Mouse (Mus musculus) regulatory T cell (primary cell): Measurements from ENCODE around the gene Lrit3.

Experiments used
- in situ Hi-C: fragments of 300-600 bp; cut with MboI, MseI; formaldehyde crosslinking; loops from one replicate; pipeline ENCODE4 v1.15.1; 2025; ENCODE audit warnings: high pct_unique_total_duplicates

The Lrit3 gene

GRCm38 (mm10) chr3:129803765-129804164 is at the start of gene Lrit3:
Gene Lrit3 (minus strand): TSS chr3:129804030.
- in situ Hi-C loops: no loop called here

GRCm38 (mm10) chr3:129846846-129847245 is 43.0 kb upstream of the Lrit3 start:
- in situ Hi-C loops: no loop called here

- in situ Hi-C loops: no loop called here
Measured at GRCm38 (mm10) chr3:129845868-129846267, 42.0 kb upstream of the Lrit3 start.

DNA sequence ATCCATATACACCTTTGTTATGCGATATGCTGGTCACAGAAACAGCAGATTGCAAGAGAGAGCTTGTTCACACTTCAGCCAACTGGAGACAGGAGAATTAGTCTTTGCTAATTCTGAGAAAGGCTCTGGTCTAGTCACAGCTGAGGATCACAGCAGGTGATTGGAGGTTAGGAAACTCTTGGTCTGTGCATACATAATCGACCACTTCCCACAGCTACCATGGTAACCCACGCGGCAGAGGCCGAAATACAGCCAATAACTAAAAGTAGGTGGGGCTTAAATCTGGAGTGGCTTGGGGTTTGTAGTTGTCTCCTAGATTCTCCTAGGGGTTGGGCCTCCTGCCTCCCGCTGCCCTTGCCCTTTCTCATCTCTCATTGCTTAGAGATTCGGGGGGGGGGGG is 34.2 kb upstream of the Lrit3 start:
- in situ Hi-C loops: loop anchor here (5.0 kb wide), 1 partner anchor 234 kb away; no protein-coding TSS in a partner anchor

GRCm38 (mm10) chr3:129836965-129837364 is 33.1 kb upstream of the Lrit3 start:
- in situ Hi-C loops: loop anchor here (5.0 kb wide), 1 partner anchor 235 kb away; no protein-coding TSS in a partner anchor

- in situ Hi-C loops: loop anchor here (5.0 kb wide), 1 partner anchor 236 kb away; no protein-coding TSS in a partner anchor
Measured at GRCm38 (mm10) chr3:129836051-129836697, 32.3 kb upstream of the Lrit3 start.

DNA sequence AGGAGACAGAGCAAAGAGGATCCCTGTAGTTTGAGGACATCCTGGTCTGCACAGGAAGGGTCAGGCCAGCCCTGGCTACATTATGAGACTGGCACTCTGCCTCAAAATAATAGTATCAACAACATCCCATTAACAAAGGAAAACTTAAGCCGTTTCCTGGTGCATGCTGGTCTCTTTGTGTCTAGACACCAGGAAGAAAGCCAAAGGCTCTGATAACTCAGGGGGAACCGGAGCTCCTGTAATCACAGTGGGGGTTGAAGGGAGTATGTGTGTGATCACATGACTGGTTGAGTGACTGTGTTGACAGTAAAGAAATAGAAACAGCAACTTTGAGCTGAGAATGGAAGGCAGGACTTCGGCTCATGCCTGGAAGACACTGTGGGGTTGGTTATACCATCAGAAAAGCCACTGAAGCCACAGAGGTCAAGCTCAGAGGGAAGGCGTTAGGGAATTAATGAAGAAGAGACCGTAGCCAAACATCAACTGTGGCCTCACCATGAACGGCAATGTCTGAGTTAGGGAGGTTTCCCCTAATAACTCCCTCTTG is 31.6 kb upstream of the Lrit3 start, which contains the start of gene Cfi:
Gene Cfi (plus strand): TSS at position 497 of the 547 bp plus-strand sequence.
- in situ Hi-C loops: loop anchor here (5.0 kb wide), 1 partner anchor 237 kb away; no protein-coding TSS in a partner anchor

- in situ Hi-C loops: no loop called here
Measured at GRCm38 (mm10) chr3:129831035-129831568, 27.3 kb upstream of the Lrit3 start, which contains the start of gene Gar1. Gene Gar1 (minus strand): TSS chr3:129831396.

- in situ Hi-C loops: no loop called here
Measured at GRCm38 (mm10) chr3:129830626-129831025, 26.8 kb upstream of the Lrit3 start.

DNA sequence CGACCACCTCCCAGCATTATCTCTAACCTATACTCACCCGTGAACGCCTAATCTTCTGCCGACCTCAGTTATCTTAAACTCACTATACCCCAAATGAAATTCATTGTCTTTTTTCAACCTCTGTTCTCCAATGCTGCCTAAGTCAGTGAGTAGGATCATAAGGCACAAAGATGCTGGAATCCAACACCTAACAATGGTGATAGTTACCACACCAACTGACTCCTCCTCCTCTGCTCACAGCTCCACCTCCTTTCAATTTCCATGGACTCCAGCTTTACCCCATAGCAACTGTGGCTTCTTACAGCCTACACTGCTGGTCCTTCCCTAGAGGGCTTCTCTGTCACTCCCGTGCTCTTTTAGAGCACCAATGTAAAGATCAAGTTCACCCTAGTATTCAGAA is 23.9 kb upstream of the Lrit3 start:
- in situ Hi-C loops: no loop called here

- in situ Hi-C loops: no loop called here
Measured at GRCm38 (mm10) chr3:129826691-129827090, 22.9 kb upstream of the Lrit3 start.

- in situ Hi-C loops: no loop called here
Measured at GRCm38 (mm10) chr3:129824891-129825290, 21.1 kb upstream of the Lrit3 start.

DNA sequence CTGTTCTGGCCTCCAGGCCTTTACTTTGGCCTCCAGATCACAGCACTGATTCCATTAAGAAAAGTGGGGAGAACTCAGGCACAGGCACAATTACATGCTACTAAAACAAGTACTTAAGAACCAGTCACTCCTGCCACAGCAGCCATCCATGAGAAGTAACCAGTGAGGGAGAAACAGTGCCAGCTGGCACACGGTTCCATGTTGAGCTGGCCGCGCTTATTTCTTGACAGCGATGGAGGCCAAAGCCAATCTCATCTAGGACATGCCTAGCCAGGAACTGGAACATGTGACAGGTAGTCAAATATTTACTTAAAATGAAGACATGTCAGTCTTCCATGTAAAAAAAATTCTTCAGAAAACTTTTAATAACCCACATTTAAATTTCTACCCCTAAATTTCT is 20.3 kb upstream of the Lrit3 start:
- in situ Hi-C loops: no loop called here

DNA sequence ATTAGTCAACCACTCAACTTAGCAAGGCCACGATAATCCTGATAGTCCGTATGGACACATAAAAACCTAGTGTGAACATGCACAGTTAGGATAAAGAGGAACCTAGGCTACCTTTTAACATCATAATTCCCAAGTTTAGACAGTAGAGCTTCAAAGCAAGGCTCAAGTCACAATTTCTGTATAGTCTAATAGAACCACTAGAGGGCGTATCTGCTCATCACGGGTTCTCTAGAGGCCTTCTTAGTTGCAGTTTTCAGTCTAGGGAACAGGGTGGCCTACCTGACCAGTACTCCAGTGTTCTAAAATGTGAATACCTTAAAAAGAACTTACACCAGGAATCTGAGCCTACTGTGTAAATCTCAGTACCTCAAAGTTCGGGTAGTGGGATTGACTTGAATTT is 19.5 kb upstream of the Lrit3 start:
- in situ Hi-C loops: no loop called here

DNA sequence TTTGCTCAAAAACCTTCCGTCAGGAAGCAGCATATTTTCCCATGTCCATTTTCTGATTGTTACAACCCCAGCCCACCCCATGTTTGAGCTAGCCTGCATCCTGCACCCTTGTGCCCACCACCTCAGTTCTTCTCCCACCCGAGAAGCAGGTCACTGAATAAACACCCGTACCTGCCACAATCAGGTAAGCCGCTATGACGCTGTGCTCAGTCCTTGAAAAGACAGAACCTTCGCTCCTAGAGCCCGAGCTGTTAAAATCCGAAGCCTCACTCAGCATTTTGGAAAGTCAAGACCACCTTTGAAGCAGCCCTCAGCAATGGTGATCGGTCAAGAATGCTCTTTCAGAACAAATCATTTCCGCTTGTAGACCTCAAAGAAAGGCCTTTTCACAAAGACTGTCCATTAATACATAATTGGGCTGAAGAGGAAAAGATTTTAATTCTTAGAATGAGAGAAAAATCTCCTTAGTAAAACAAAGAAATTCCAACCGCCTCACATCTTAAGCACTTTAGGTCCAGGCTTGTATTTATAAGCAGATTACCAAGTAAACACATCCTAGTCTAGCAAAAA is 18.5 kb upstream of the Lrit3 start, which contains the start of gene Rrh:
Gene Rrh (minus strand): TSS at position 382 of the 570 bp plus-strand sequence.
- in situ Hi-C loops: no loop called here

DNA sequence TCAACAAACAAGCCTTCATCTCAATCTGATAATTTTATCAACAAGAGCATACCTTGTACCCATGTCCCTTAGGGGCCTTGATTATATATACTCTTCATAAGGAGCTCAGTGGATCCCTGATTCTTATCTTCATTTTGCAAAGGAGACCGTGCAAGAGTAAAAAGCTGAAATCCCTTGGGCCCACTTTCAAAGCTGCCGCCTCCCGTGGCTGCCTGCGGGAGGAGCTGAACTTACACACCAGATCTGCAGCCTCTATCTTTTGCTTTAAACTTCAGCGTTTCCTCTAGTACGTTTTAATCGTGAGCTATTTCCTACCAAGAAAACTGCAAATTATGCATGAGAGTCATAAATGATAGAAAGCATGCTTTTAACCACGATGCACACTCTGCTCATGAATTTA is 17.9 kb upstream of the Lrit3 start:
- in situ Hi-C loops: no loop called here

GRCm38 (mm10) chr3:129820847-129821246 is 17.0 kb upstream of the Lrit3 start:
- in situ Hi-C loops: no loop called here

DNA sequence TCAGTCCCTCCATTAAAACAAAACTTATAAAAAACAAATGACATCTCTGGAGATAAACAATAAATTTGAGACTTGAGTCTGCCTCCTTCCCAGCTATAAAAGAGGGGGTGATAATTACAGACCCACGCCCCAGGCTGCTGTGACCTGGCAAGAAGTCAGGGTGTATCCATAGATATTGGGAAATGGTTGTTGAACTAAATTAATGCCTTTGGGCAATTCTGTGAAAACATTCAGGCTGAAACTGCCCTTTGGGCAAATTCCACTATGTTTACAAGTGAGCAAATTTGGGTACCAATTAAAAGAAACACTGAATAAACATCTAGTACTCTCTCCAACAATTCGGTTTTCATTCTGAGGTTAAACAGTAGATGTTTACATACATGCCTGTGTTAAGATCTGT is 4.8 kb downstream of the Lrit3 start:
- in situ Hi-C loops: no loop called here

GRCm38 (mm10) chr3:129798551-129798950 is 5.3 kb downstream of the Lrit3 start:
- in situ Hi-C loops: no loop called here

GRCm38 (mm10) chr3:129797341-129797740 is 6.5 kb downstream of the Lrit3 start:
- in situ Hi-C loops: no loop called here

DNA sequence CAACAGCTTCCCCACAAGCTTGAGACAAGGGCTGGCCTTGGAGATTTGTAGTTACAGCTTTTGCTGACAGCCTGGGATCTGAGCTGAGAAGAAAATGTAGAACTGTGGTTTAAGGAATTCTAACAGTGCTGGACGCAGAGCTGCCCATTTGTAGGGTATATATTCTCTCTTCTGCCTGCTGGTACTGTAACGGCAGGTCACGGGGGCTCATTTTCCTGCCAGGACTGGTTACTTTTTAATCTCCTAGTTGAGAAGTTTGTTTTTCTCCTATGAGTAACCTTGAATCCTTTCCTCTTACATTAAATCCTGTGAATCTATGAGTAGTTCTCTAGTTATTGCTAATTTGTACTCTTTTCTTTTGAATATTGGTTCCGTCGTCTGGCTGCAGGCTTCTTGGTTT is 10.0 kb downstream of the Lrit3 start:
- in situ Hi-C loops: no loop called here

DNA sequence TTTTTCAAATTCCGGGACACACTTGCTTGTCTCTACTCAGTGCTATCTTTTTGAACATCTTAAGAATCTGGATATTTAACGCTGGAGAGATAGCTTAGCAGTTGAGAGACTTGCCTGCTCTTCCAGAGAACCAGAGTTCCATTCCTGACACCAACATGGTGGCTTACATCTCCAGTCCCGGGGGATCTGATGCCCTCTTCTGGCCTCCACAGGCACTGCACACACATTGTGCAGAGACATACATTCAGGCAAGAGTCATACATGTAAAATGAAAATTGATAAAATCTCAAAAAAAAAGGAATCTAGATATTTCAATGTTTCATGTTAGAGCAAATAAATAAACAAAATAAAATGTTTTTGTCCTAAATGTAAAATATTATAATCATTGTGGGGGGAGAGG is 21.1 kb downstream of the Lrit3 start:
- in situ Hi-C loops: no loop called here

- in situ Hi-C loops: no loop called here
Measured at GRCm38 (mm10) chr3:129781435-129781834, 22.4 kb downstream of the Lrit3 start.
